Mouse (Mus musculus) C2C12 (cell line): Measurements from ENCODE around the gene Hes2. TPM values are rescaled to one million over a fixed set of nuclear protein-coding genes. Genes with fewer than 3 reads are reported as not detected.

Source experiments
- H3K27me3 ChIP-seq: one replicate; pipeline ENCODE4 v1.6.1; 2011; ENCODE audit not compliant: control insufficient read depth, insufficient read depth, insufficient read length
- H3K36me3 ChIP-seq: one replicate; pipeline ENCODE4 v1.6.1; 2011; ENCODE audit not compliant: control insufficient read depth, insufficient read depth
- H3K4me3 ChIP-seq: one replicate; pipeline ENCODE4 v1.5.1; 2011; ENCODE audit warnings: mild to moderate bottlenecking, control low read depth; ENCODE audit not compliant: poor library complexity, insufficient read depth, severe bottlenecking
- H3K79me2 ChIP-seq: one replicate; pipeline ENCODE4 v1.6.1; 2011; ENCODE audit not compliant: control insufficient read depth, insufficient read depth
- H3K79me3 ChIP-seq: one replicate; pipeline ENCODE4 v1.6.1; 2011; ENCODE audit warnings: low read depth, control low read depth
- H3ac ChIP-seq: one replicate; pipeline ENCODE3; 2011; ENCODE audit warnings: low read depth; ENCODE audit not compliant: control insufficient read depth, insufficient read length
- CEBPB ChIP-seq: IDR thresholded peaks from one replicate; pipeline ENCODE4 v1.6.1; 2011; ENCODE audit warnings: low read depth, mild to moderate bottlenecking, control low read depth, moderate library complexity
- CTCF ChIP-seq: IDR thresholded peaks from one replicate; pipeline ENCODE4 v1.5.1; 2011; ENCODE audit not compliant: control insufficient read depth, insufficient read depth, insufficient read length
- FOSL1 ChIP-seq: IDR thresholded peaks from one replicate; pipeline ENCODE4 v1.8.0; 2011; ENCODE audit warnings: mild to moderate bottlenecking, low read length; ENCODE audit not compliant: poor library complexity, insufficient read depth, severe bottlenecking
- MAX ChIP-seq: IDR thresholded peaks from one replicate; pipeline ENCODE4 v1.6.1; 2011; ENCODE audit warnings: mild to moderate bottlenecking, control low read depth
- MYOD1 ChIP-seq: IDR thresholded peaks from one replicate; pipeline ENCODE4 v1.6.1; 2011; ENCODE audit warnings: low read depth; ENCODE audit not compliant: control insufficient read depth, insufficient read length
- MYOG ChIP-seq: IDR thresholded peaks from one replicate; pipeline ENCODE4 v1.6.1; 2011; ENCODE audit not compliant: control insufficient read depth, insufficient read length; ENCODE audit errors: extremely low read depth
- USF1 ChIP-seq: IDR thresholded peaks from one replicate; pipeline ENCODE4 v1.6.1; 2011; ENCODE audit warnings: low read depth, mild to moderate bottlenecking, control low read depth, moderate library complexity
- long read RNA-seq, 2 experiments: library from polyadenylated mRNA; unstranded; transcript quantifications; one replicate each; pipeline ENCODE4 v2.0.0; 2019 to 2020
- polyA plus RNA-seq: library from polyadenylated mRNA; unstranded; fragments of >200 nt; fragmentation: generic; extraction: Trizol; gene quantifications from one replicate; pipeline ENCODE4 v1.2.1, GENCODE M21; 2012; ENCODE audit warnings: missing spikeins

Gene Hes2
- not detected for polyA plus RNA-seq
- long read RNA-seq, experiment 1: 0 reads
- long read RNA-seq, experiment 2: 0 reads

GRCm38 (mm10) chr4:152158585-152159284, at the start of gene Hes2:
Gene Hes2 (plus strand): TSS chr4:152158867.
- H3K79me2 ChIP-seq: no peaks in the 10 kb centered on the region
- no peaks in the 10 kb centered on the region for H3K79me3 ChIP-seq
- no peaks in the 10 kb centered on the region for H3K36me3 ChIP-seq
- TF ChIP-seq MYOG (no peak), USF1 (peak; percentile 38)
- no peak within 1 kb of the TSS for H3K4me3 ChIP-seq
- no peak within 1 kb of the TSS for H3ac ChIP-seq
- H3K27me3 ChIP-seq: peaks cover 49% of the 10 kb centered on the region

DNA sequence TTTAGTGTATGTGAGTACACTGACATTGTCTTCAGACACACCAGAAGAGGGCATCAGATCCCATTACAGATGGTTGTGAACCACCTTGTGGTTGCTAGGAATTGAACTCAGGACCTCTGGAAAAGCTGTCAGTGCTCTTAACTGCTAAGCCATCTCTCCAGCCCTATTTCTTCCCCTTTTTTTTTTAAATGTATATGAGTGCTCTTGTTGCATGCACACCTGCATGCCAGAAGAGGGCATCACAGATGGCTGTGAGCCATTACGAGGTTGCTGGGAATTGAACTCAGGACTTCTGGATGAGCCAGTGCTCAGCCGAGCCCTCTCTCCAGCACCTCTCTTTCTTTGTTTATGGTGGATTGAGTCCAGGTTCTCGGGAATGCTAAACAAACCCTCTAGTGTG, 49.2 kb upstream of the Hes2 start:
- H3K27me3 ChIP-seq: no peaks in the 10 kb centered on the region
- no peak overlapping the region for H3K4me3 ChIP-seq
- no peak for TF ChIP-seq USF1
- no peak for TF ChIP-seq FOSL1
- no peak for TF ChIP-seq CTCF
- TF ChIP-seq MYOG: no peak
- no peak for TF ChIP-seq CEBPB
- TF ChIP-seq MYOD1: no peak
- no peak for TF ChIP-seq MAX
- H3K79me2 ChIP-seq: no peaks in the 10 kb centered on the region
- peaks cover 41% of the 10 kb centered on the region for H3K36me3 ChIP-seq
- no peak overlapping the region for H3ac ChIP-seq
- H3K79me3 ChIP-seq: no peaks in the 10 kb centered on the region

DNA sequence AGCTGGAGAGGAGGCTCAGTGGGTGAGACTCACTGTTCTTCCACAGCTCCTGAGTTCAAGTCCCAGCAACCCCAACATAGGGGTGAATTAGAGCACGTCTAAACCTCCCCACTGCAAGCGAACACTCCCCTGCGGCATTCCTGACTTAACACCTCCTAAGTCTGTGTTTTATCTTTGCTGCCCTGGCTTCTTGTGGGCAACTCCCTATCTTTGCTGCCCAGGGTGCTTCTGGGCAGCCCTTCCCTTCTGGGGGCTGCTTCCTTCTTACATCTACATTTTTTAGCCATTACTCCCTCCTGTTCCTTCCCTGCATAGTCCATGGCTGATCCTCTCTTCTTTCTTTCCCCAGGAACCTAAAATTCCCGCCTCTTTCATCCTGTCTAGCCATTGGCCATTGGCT, 48.0 kb upstream of the Hes2 start:
- TF ChIP-seq MAX (no peak), CEBPB (no peak), USF1 (no peak), CTCF (no peak), MYOD1 (no peak), FOSL1 (no peak), MYOG (no peak)
- peaks cover 41% of the 10 kb centered on the region for H3K36me3 ChIP-seq
- H3K4me3 ChIP-seq: no peak overlapping the region
- H3K79me3 ChIP-seq: no peaks in the 10 kb centered on the region
- H3K27me3 ChIP-seq: no peaks in the 10 kb centered on the region
- H3ac ChIP-seq: no peak overlapping the region
- no peaks in the 10 kb centered on the region for H3K79me2 ChIP-seq

- Histone ChIP-seq H3K79me3 (no peaks in the 10 kb centered on the region), H3K36me3 (peaks cover 34% of the 10 kb centered on the region), H3ac (no peak overlapping the region), H3K4me3 (no peak overlapping the region), H3K79me2 (no peaks in the 10 kb centered on the region), H3K27me3 (no peaks in the 10 kb centered on the region)
- TF ChIP-seq FOSL1: no peak
Measured at GRCm38 (mm10) chr4:152112329-152112728, 46.3 kb upstream of the Hes2 start.

- TF ChIP-seq CEBPB: no peak
- TF ChIP-seq MYOD1: no peak
- no peak for TF ChIP-seq FOSL1
- no peak for TF ChIP-seq MYOG
- TF ChIP-seq MAX: no peak
- TF ChIP-seq USF1: no peak
- no peak for TF ChIP-seq CTCF
- no peaks in the 10 kb centered on the region for H3K79me3 ChIP-seq
- H3K27me3 ChIP-seq: no peaks in the 10 kb centered on the region
- no peak overlapping the region for H3ac ChIP-seq
- H3K4me3 ChIP-seq: no peak overlapping the region
- no peaks in the 10 kb centered on the region for H3K79me2 ChIP-seq
- H3K36me3 ChIP-seq: peaks cover 28% of the 10 kb centered on the region
Measured at GRCm38 (mm10) chr4:152114080-152114479, 44.6 kb upstream of the Hes2 start.

DNA sequence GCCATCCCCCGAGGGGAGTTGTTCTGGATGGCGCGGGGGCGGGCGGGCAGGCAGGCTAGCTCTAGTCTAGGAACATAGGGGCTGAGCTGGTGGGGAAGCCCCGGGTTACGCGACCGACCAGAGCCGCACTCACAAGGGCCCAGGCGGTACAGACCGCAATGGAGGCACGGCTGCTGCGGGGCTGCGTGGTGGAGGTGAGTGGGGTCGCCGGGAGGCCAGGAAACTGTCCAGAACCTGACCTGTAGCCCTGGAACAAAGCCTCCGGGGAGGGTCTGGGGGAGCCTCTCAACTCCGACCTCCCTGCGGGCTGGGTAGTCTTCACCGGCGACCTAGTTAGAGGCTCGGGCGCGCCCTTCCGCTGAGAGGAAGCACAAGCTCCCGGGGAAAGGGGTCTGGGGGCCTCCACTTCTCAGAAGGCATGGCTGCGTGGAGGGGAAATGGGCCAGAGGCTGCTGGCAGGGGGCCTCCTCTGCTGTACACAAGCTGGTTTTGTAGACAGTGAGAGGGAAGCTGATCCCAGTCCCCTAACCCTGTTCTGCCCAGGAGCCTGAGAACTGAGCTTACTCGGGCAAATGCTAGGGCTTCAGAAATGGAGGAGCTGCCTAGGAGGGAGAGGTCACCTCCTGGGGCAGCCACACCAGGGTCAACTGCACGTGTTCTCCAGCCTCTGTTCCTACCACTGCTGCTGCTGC, 42.6 kb upstream of the Hes2 start, which contains the start of gene Tnfrsf25:
Gene Tnfrsf25 (plus strand): TSS at position 14 of the 692 bp plus-strand sequence.
- TF ChIP-seq CTCF (no peak), MAX (no peak), MYOD1 (no peak), CEBPB (no peak), FOSL1 (no peak), MYOG (no peak), USF1 (no peak)
- no peaks in the 10 kb centered on the region for H3K79me2 ChIP-seq
- no peaks in the 10 kb centered on the region for H3K27me3 ChIP-seq
- no peaks in the 10 kb centered on the region for H3K79me3 ChIP-seq
- H3ac ChIP-seq: no peak within 1 kb of the TSS
- no peak within 1 kb of the TSS for H3K4me3 ChIP-seq
- peaks cover 13% of the 10 kb centered on the region for H3K36me3 ChIP-seq
